ENCODE assay signal across 7 mouse cellular contexts in genomic region chr5:113930648-113931609, GRCm38 (mm10). TPM values are rescaled to one million over a fixed set of nuclear protein-coding genes. Genes with fewer than 3 reads are reported as not detected.
DNase-seq lines count a peak whose midpoint lies in the region; ATAC-seq and TF ChIP-seq lines count a peak whose summit lies in the region.

No protein-coding gene starts in this region.

- peak; percentile 97 for DNase-seq in MN1 (ENCODE audit: low spot score)
- peak; percentile 62 for DNase-seq in gastrocnemius, postnatal 10 days
- DNase-seq in liver, adult 2 months (ENCODE audit: extremely low read depth, low read depth, low spot score) = no peak
- no peak for DNase-seq in c-Kit-positive CD71-positive TER-119-positive erythroid progenitor cells, embryonic 14.5 days (ENCODE audit: low spot score)

- peak overlapping the region; percentile 74 for H3K27ac ChIP-seq in bone marrow macrophage, adult 2 months (ENCODE audit: insufficient read depth, low read depth, low read length)
- H3K27ac ChIP-seq in hindbrain, embryonic 15.5 days (replicated peaks) = no peak overlapping the region
- peak overlapping the region; percentile 88 for H3K27ac ChIP-seq in liver, adult 2 months (replicated peaks; ENCODE audit: insufficient read depth, low read depth, low read length)
- H3K27ac ChIP-seq in midbrain, embryonic 16.5 days (ENCODE audit: low read length) = no peak overlapping the region; the same call in 1 of the 2 replicates

- H3K9ac ChIP-seq in hindbrain, embryonic 15.5 days = no peak overlapping the region
- H3K9ac ChIP-seq in liver, adult 2 months (ENCODE audit: low read depth, low read length) = 0 out of 2 replicates have a peak overlapping the region, but pooled peaks have one; percentile 21
- peak overlapping the region; percentile 46; the same call in 1 of the 2 replicates for H3K9ac ChIP-seq in midbrain, embryonic 16.5 days (ENCODE audit: low read depth, low read length)

- no peak for TF ChIP-seq CTCF in bone marrow macrophage, adult 2 months (IDR thresholded peaks at IDR 0.05; ENCODE audit: low read depth, low read length)
- no peak for TF ChIP-seq CTCF in liver, adult 2 months (IDR thresholded peaks at IDR 0.05; ENCODE audit: low read depth, low read length)

- peak; percentile 21; the same call in 1 of the 2 replicates for ATAC-seq in hindbrain, embryonic 15.5 days (ENCODE audit: low FRiP score, low read depth)
- ATAC-seq in midbrain, embryonic 16.5 days = no peak

- no peaks in the 10 kb centered on the region for H3K9me3 ChIP-seq in hindbrain, embryonic 15.5 days
- H3K9me3 ChIP-seq in midbrain, embryonic 16.5 days (replicated peaks; ENCODE audit: control insufficient read depth, low read length, poor library complexity, severe bottlenecking) = no peaks in the 10 kb centered on the region

- no peak overlapping the region for H3K4me2 ChIP-seq in hindbrain, embryonic 15.5 days
- H3K4me2 ChIP-seq in midbrain, embryonic 16.5 days (ENCODE audit: low read length) = peak overlapping the region; percentile 25; the same call in 1 of the 2 replicates

- no peaks in the 10 kb centered on the region for H3K36me3 ChIP-seq in hindbrain, embryonic 15.5 days
- H3K36me3 ChIP-seq in liver, adult 2 months (ENCODE audit: control insufficient read depth, insufficient read depth, low read length) = no peaks in the 10 kb centered on the region
- H3K36me3 ChIP-seq in midbrain, embryonic 16.5 days (ENCODE audit: control insufficient read depth, insufficient read depth, low read length) = no peaks in the 10 kb centered on the region

- 18% methylated on average over 17 of the region's 18 CpGs for WGBS in hindbrain, embryonic 15.5 days
- 52% methylated on average over 18 of the region's 18 CpGs for WGBS in liver, adult 2 months
- 20% methylated on average over 18 of the region's 18 CpGs for WGBS in midbrain, embryonic 16.5 days

- H3K4me3 ChIP-seq in bone marrow macrophage, adult 2 months (ENCODE audit: insufficient read depth, low read length) = peak overlapping the region; percentile 33
- no peak overlapping the region for H3K4me3 ChIP-seq in hindbrain, embryonic 15.5 days
- H3K4me3 ChIP-seq in liver, adult 2 months (ENCODE audit: insufficient read depth, low read depth, low read length) = no peak overlapping the region
- no peak overlapping the region for H3K4me3 ChIP-seq in midbrain, embryonic 16.5 days (ENCODE audit: low read depth, low read length)

- no peak for TF ChIP-seq POLR2A in bone marrow macrophage, adult 2 months (IDR thresholded peaks at IDR 0.05; ENCODE audit: borderline replicate concordance, low read depth, low read length)
- no peak for TF ChIP-seq POLR2A in liver, adult 2 months (IDR thresholded peaks at IDR 0.05; ENCODE audit: extremely low read depth, insufficient read depth, low read length)

- H3K4me1 ChIP-seq in bone marrow macrophage, adult 2 months (ENCODE audit: control insufficient read depth, insufficient read depth, low read length) = peaks cover 12% of the 10 kb centered on the region
- no peaks in the 10 kb centered on the region for H3K4me1 ChIP-seq in hindbrain, embryonic 15.5 days (replicated peaks)
- 0 out of 2 replicates have a peak, but pooled peaks cover 2% of the 10 kb centered on the region for H3K4me1 ChIP-seq in liver, adult 2 months (ENCODE audit: control insufficient read depth, insufficient read depth, low read length)
- peaks cover 6% of the 10 kb centered on the region; the same call in 1 of the 2 replicates for H3K4me1 ChIP-seq in midbrain, embryonic 16.5 days (ENCODE audit: control insufficient read depth, insufficient read depth, low read length)

- no peaks in the 10 kb centered on the region for H3K27me3 ChIP-seq in hindbrain, embryonic 15.5 days
- H3K27me3 ChIP-seq in liver, adult 2 months (ENCODE audit: control insufficient read depth, insufficient read depth, low read length) = no peaks in the 10 kb centered on the region
- H3K27me3 ChIP-seq in midbrain, embryonic 16.5 days (ENCODE audit: control insufficient read depth, insufficient read depth, low read depth, low read length) = no peaks in the 10 kb centered on the region

- no peaks in the 10 kb centered on the region for H3K79me2 ChIP-seq in liver, adult 2 months (ENCODE audit: control insufficient read depth, insufficient read depth, low read length)

RNA-seq across cellular contexts. Expression of gene Coro1c, which starts 22.4 kb away (rescaled TPM):
- polyA plus RNA-seq in bone marrow macrophage, adult 2 months (2012; ENCODE audit: insufficient read depth, insufficient read length, missing spikeins) = 156 and 194 TPM in 2 replicates
- total RNA-seq in gastrocnemius, postnatal 10 days (2021) = 10 to 100 TPM; 39.1 to 48.9 TPM
- polyA plus RNA-seq in hindbrain, embryonic 15.5 days (2015; fragmentation: Nextera tagmentation; extraction: Ambion mirVana) = 175 and 182 TPM in 2 replicates
- total RNA-seq in liver, adult 2 months (2014; rRNA removed) = 11.8 and 14.0 TPM in 2 replicates
- 12.0 and 13.6 TPM in 2 replicates for polyA plus RNA-seq in liver, adult 2 months (2012; rRNA removed)
- polyA plus RNA-seq in midbrain, embryonic 16.5 days (2015; fragmentation: Nextera tagmentation; extraction: Ambion mirVana) = 201 and 209 TPM in 2 replicates

Comparison
In these comparisons a context has a peak if more than half of its experiments do, and no peak if none do; other contexts are left out.
1. DNase-seq: peak in MN1 (single experiment) and gastrocnemius, postnatal 10 days (single experiment); none in liver, adult 2 months (single experiment) and c-Kit-positive CD71-positive TER-119-positive erythroid progenitor cells, embryonic 14.5 days (single experiment).
2. H3K27ac ChIP-seq: peak in bone marrow macrophage, adult 2 months (single experiment) and liver, adult 2 months (single experiment); none in hindbrain, embryonic 15.5 days (single experiment) and midbrain, embryonic 16.5 days (single experiment).
3. RNA of gene Coro1c, which starts 22.4 kb away (polyA plus RNA-seq): 201 to 209 TPM in midbrain, embryonic 16.5 days, 156 to 194 TPM in bone marrow macrophage, adult 2 months and 175 to 182 TPM in hindbrain, embryonic 15.5 days; 12.0 to 13.6 TPM in liver, adult 2 months; every median in the first group is over 10 times any median in the second.